In the genomic region with DNA sequence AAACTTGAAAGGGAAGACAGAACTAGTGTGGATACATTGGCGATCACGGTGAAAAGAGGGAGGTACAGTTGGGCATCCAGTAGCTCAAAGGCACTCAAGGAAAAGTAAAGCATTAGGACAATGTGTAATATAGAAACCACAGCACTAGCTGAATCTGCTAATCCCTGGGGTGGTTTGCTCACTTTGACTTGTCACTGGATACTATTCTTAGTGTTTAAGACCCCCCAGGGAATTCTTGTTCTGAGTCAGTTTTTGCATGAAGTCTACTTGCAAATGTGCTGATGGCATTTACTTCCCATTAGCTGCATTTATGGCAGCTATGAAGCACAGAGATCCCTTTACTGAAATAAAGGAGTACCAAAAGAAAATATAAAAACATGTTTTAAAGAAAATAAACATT, we compare ENCODE assay signal across 26 mouse cellular contexts.
DNase-seq lines count a peak whose midpoint lies in the region; ATAC-seq lines count a peak whose summit lies in the region.
"Had no signal": no experiment of that assay in that cellular context is flagged by ENCODE, and none has a peak within 500 bp of the region (broad histone marks: within the 10 kb centered on the region; RNA-seq: fewer than 3 reads in every experiment).

No protein-coding gene starts in this region.

- H3K9me3 ChIP-seq in embryonic facial prominence, embryonic 14.5 days (ENCODE audit: control insufficient read depth, low read length): no peaks in the 10 kb centered on the region
- H3K9me3 ChIP-seq: embryonic facial prominence, embryonic 13.5 days; forebrain, embryonic 10.5 days; forebrain, embryonic 13.5 days; heart, embryonic 15.5 days; hindbrain, embryonic 10.5 days; hindbrain, embryonic 13.5 days; intestine, embryonic 15.5 days had no signal

- ATAC-seq in embryonic facial prominence, embryonic 14.5 days (ENCODE audit: low read depth): no peak
- ATAC-seq: forebrain, embryonic 13.5 days; forebrain, embryonic 16.5 days; hindbrain, embryonic 16.5 days; intestine, embryonic 15.5 days had no signal

- WGBS in embryonic facial prominence, embryonic 14.5 days: 81% methylated on average over 2 of the region's 2 CpGs

- no peaks in the 10 kb centered on the region for H3K36me3 ChIP-seq in embryonic facial prominence, embryonic 14.5 days (ENCODE audit: control insufficient read depth, insufficient read depth, low read length)
- H3K36me3 ChIP-seq: embryonic facial prominence, embryonic 13.5 days; forebrain, embryonic 10.5 days; heart, embryonic 12.5 days; heart, embryonic 15.5 days; hindbrain, embryonic 10.5 days; hindbrain, embryonic 13.5 days; intestine, embryonic 15.5 days had no signal

- H3K4me2 ChIP-seq in embryonic facial prominence, embryonic 14.5 days (ENCODE audit: low read depth, low read length): no peak overlapping the region
- H3K4me2 ChIP-seq: embryonic facial prominence, embryonic 13.5 days; forebrain, embryonic 13.5 days; heart, embryonic 12.5 days; heart, embryonic 15.5 days; hindbrain, embryonic 13.5 days; intestine, embryonic 15.5 days had no signal

- H3K27ac ChIP-seq in embryonic facial prominence, embryonic 14.5 days (replicated peaks; ENCODE audit: low read depth, low read length): no peak overlapping the region
- H3K27ac ChIP-seq: embryonic facial prominence, embryonic 13.5 days; forebrain, embryonic 10.5 days; forebrain, embryonic 13.5 days; heart, embryonic 15.5 days; hindbrain, embryonic 10.5 days; hindbrain, embryonic 13.5 days; intestine, embryonic 15.5 days had no signal

- no peak overlapping the region for H3K9ac ChIP-seq in embryonic facial prominence, embryonic 14.5 days (ENCODE audit: low read depth, low read length)
- H3K9ac ChIP-seq: embryonic facial prominence, embryonic 13.5 days; forebrain, embryonic 13.5 days; heart, embryonic 12.5 days; heart, embryonic 15.5 days; hindbrain, embryonic 13.5 days; intestine, embryonic 15.5 days had no signal

- H3K4me1 ChIP-seq in embryonic facial prominence, embryonic 14.5 days (ENCODE audit: control insufficient read depth, insufficient read depth, low read length): no peaks in the 10 kb centered on the region
- H3K4me1 ChIP-seq: embryonic facial prominence, embryonic 13.5 days; forebrain, embryonic 10.5 days; forebrain, embryonic 13.5 days; heart, embryonic 12.5 days; heart, embryonic 15.5 days; hindbrain, embryonic 10.5 days; hindbrain, embryonic 13.5 days; intestine, embryonic 15.5 days had no signal

- no peaks in the 10 kb centered on the region for H3K27me3 ChIP-seq in embryonic facial prominence, embryonic 14.5 days (replicated peaks; ENCODE audit: control insufficient read depth, insufficient read depth, low read length)
- H3K27me3 ChIP-seq: embryonic facial prominence, embryonic 13.5 days; forebrain, embryonic 13.5 days; heart, embryonic 12.5 days; heart, embryonic 15.5 days; hindbrain, embryonic 13.5 days; intestine, embryonic 15.5 days had no signal

- no peak overlapping the region for H3K4me3 ChIP-seq in embryonic facial prominence, embryonic 14.5 days (ENCODE audit: low read depth, low read length)
- H3K4me3 ChIP-seq: embryonic facial prominence, embryonic 13.5 days; forebrain, embryonic 10.5 days; forebrain, embryonic 13.5 days; heart, embryonic 12.5 days; heart, embryonic 15.5 days; hindbrain, embryonic 10.5 days; hindbrain, embryonic 13.5 days; intestine, embryonic 15.5 days had no signal

- peak; percentile 20 for DNase-seq in 3T3-L1 (ENCODE audit: low read depth, low spot score)
- peak; percentile 3 for DNase-seq in A20 (ENCODE audit: low read depth, low spot score)
- DNase-seq in embryonic facial prominence, embryonic 14.5 days (ENCODE audit: low spot score): peak; percentile 39
- DNase-seq in retina, postnatal 1 day: peak; percentile 36
- no peak for DNase-seq in frontal cortex, postnatal 10 days (ENCODE audit: low spot score in 2 of 2)
- no peak for DNase-seq in spleen, postnatal 10 days (ENCODE audit: low spot score in 2 of 2)
- DNase-seq: adrenal gland, adult 2 months; adrenal gland, postnatal 14 days; B cell, adult 2 months; cerebellum, adult 11-12 months; cerebellum, adult 8-10 months; cerebellum, postnatal 10 days; gastrocnemius, postnatal 25 days; heart, adult 18-20 months; heart, postnatal 10 days; heart, postnatal 36 days had no signal

Comparison
In these comparisons a context has a peak if more than half of its experiments do, and no peak if none do; other contexts are left out.
1. DNase-seq: peak in 3T3-L1 (single experiment), A20 (single experiment), embryonic facial prominence, embryonic 14.5 days (single experiment) and retina, postnatal 1 day (single experiment); none in frontal cortex, postnatal 10 days (0 of 2) and spleen, postnatal 10 days (0 of 2).